Mouse (Mus musculus): ENCODE measurements around the gene Mst1.
A peak's percentile ranks its signal among the peaks of the same experiment; 100 is the strongest.

The Mst1 gene

DNA sequence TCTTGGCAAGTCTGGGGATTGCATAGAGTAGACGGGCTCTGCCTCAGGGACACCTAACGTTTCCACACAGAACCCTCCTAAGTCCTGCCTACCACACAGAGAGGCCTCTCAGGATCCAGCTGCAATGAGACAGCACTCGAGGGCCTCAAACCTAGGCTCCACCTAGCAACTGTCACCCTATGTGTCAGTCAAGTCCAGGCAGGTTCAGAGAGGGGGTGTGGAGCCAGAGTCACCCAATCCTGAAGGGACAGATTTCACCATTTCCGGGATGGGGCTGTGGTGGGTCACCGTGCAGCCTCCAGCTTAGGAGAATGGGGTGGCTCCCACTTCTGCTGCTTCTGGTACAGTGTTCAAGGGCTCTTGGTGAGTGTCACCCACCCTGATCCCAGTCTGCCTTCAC lies at the start of gene Mst1:
Mst1 (plus strand) TSS at position 269 of the 400 bp plus-strand sequence.
- no peak for DNase-seq

- DNase-seq: no peak
Observed at GRCm38 (mm10) chr9:108032126-108032525, 48.1 kb upstream of the Mst1 start.

- DNase-seq: no peak
Observed at GRCm38 (mm10) chr9:108035331-108036156, 44.7 kb upstream of the Mst1 start.

- no peak for DNase-seq
Observed at GRCm38 (mm10) chr9:108044751-108045492, 35.3 kb upstream of the Mst1 start.

DNA sequence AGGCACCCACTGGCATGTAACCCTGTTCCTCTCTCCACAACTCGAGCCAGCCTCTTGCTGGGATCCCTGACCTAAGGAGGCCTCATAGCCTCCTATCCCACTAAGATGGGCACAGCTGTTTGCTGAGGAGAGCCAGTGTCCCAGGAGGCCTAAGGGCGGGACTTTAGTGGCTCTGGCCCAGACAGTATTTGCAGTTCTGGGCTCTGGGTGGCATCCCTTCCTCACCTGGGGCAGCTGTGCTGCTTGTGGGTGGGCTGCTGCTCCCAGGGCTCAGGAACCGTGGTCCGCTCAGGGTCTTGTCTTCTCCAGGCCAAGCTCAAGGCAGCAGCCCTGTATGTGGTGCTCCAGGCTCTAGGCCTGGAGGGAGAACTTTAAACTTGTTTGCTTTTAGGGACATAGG lies 33.7 kb upstream of the Mst1 start:
- no peak for DNase-seq

DNA sequence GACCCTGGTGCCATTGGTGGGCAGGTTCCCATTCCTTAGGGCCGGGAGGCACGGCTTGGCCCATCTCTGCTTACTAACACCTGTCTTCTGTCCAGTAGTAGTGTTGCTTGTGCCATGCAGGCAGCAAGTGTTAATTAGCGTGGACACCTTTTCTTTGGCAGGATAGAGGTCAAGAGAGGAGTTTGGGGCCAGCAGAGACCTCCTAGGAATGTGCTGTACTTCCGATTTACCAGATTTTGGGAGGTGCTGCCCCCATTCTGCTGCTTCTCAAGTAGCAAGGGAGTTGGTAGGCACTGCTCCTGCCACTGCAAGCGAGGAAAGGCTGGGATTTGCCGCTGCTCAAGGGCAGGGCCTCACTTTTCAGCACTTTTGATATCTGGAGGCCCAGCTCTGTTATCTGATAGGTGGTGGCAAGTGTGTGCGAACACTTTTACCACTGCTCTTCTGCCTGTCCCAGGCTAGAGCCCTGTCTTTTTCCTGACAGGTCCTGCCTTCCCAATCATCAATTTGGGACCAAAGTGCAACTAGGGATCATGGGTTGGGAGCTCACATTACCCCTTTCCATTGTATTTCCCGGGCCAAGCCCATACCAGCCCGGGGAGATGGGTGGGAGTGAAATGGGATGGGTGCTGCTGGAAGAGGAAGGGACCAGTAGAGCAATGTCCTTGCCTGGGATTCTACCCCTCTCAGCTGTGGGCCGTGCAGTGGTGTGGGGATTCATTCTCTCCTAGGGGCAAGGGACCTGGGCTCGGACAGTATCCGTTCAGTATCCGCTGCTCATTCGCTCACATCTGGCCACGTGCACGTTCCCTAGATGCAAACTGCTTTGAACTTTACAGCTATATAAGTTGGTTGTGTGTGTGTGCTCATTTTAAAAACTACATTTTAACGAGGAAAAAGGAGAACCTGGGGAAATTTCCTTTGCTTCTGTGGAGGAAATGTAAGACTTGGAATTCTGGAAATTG lies 32.4 kb upstream of the Mst1 start:
- DNase-seq: no peak

DNA sequence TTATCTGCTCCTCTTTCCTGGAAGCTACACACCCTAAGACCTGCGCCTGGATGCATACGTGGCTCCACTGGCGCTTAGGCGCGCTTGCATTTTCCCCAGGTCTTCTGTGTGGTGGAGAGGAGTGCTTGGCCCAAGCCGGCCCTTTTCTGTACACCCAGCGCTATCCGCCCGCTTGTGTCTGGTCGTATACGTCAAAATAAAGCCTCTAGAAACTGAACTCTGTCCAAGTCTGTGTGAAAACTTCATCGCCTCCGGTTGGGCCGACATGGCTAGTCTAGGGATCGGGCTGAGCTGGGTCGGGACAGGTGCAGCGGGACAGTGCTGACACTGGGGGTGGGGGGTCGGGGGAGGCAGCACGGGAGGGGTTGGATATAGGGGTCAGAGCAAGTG lies 31.7 kb upstream of the Mst1 start:
- no peak for DNase-seq

DNA sequence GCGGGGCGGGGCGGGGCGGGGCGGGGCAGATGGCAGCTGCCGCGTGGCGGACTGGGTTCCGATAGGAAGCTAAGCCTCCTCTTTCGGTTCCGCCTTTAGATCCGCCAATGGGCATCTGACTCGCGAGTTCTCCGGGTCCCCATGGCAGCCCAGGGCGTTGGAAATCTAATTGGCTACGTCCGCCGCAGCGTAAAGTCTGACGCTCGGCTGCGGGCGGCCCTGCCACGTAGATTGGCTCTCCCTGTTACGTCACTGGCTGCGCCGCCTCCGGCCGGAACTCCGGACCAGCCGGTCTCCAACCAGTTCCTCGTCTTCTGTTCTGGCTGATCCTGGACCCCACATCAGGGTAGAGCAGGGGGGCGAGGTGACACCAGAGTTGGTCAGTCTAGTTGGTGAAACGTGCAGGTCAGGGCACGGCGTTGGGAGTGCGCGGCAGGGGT lies 31.2 kb upstream of the Mst1 start, which contains the start of gene Gmppb:
Gmppb (plus strand) TSS at position 227 of the 440 bp plus-strand sequence.
- peak; percentile 92 for DNase-seq

DNA sequence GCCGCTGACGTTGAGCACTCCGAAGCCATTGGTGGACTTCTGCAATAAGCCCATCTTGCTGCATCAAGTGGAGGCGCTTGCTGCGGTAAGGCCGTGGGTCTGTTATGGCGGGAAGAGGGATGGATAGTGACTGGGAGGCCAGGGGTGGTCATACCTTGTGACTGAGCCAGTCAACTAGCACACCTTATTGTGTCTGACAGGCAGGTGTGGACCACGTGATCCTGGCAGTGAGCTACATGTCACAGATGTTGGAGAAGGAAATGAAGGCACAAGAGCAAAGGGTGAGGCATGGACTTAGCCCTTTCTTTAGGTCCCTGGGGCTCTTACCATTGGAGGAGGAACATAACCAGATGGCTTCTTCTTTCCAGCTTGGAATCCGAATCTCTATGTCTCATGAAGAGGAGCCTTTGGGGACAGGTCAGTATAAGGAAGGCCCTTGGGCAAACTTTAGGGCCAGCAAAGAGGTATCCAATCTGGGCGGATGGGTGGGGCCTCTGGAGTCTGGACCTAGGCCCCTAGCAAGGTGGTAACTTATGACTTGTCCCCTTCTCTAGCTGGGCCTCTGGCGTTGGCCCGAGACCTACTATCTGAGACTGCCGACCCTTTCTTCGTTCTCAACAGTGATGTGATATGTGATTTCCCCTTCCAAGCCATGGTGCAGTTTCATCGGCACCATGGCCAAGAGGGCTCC lies 30.5 kb upstream of the Mst1 start:
- no peak for DNase-seq

- no peak for DNase-seq
Observed at GRCm38 (mm10) chr9:108051184-108051930, 28.9 kb upstream of the Mst1 start.

DNA sequence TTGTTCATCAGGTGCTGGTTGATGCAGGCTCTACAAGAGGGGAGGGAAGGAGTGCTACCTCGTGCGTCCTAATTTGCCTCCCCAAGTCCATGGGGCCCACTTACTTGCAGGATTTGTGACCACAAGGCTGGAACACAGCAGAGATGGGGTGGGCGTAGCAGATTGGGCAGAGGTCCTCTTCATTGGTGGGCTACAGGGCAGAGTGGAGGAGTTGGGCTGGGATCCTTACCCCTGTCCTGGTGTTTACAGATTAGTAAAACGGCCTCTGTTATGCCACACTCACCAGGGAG lies 28.4 kb upstream of the Mst1 start:
- no peak for DNase-seq

GRCm38 (mm10) chr9:108052411-108052810 lies 27.8 kb upstream of the Mst1 start:
- no peak for DNase-seq

- peak; percentile 97 for DNase-seq
Observed at GRCm38 (mm10) chr9:108052885-108053664, 27.2 kb upstream of the Mst1 start, which contains the start of gene Amigo3. Amigo3 (plus strand) TSS chr9:108053159.

GRCm38 (mm10) chr9:108053665-108054225 lies 26.5 kb upstream of the Mst1 start:
- no peak for DNase-seq

GRCm38 (mm10) chr9:108054331-108055040 lies 25.8 kb upstream of the Mst1 start:
- DNase-seq: no peak

GRCm38 (mm10) chr9:108055061-108055460 lies 25.2 kb upstream of the Mst1 start:
- no peak for DNase-seq

GRCm38 (mm10) chr9:108055661-108056237 lies 24.5 kb upstream of the Mst1 start:
- DNase-seq: no peak

GRCm38 (mm10) chr9:108056361-108057261 lies 23.6 kb upstream of the Mst1 start:
- DNase-seq: no peak
